Mouse (Mus musculus) bone marrow macrophage, adult 2 months (primary cell): Measurements from ENCODE around the gene Mcm3ap.

ENCODE experiments used
- CTCF ChIP-seq: IDR thresholded peaks from 2 replicates; pipeline ENCODE4 v1.5.1; 2012; ENCODE audit warnings: low read depth, mild to moderate bottlenecking, low read length, moderate library complexity
- POLR2A ChIP-seq: IDR thresholded peaks from 2 replicates; pipeline ENCODE4 v1.6.1; 2012; ENCODE audit warnings: mild to moderate bottlenecking, low read depth, low read length, borderline replicate concordance

DNA sequence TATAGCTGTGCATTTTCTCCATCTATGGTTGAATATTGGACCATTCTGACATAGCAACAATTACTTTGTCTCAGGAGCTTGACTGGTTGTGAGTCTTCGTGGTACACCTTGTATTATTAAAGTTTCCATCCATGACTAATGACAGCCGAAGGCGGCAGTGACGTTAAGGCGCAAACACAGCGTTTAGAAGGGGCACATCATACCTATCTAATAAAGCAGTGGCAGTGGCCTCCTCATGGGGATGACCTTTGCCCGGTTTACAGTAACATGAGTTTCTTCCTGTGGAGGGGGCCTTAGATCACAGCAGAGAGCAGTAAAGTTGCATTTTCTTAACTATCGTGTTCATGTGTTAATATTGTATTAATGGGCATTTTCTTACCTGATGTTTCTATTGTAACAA is 79.5 kb downstream of the Mcm3ap start:
- no peak for TF ChIP-seq POLR2A
- TF ChIP-seq CTCF, result no peak
